Mouse (Mus musculus): ENCODE results near the gene Sfpq. TPM values are rescaled to one million over a fixed set of nuclear protein-coding genes. Genes with fewer than 3 reads are reported as not detected.

Gene Sfpq
- polyA plus RNA-seq, 1 experiment: 51.4 TPM

- no peak for TF ChIP-seq CTCF (IDR thresholded peaks at IDR 0.05; ENCODE audit: extremely low read depth, insufficient read depth, insufficient read length, insufficient replicate concordance)
- no peak for TF ChIP-seq POLR2A (IDR thresholded peaks at IDR 0.05; ENCODE audit: low read depth, low read length)
- WGBS: 40% methylated on average over 4 of the region's 4 CpGs
- no peaks in the 10 kb centered on the region for H3K27me3 ChIP-seq (ENCODE audit: control insufficient read depth, insufficient read depth, low read length)
- no peak overlapping the region for H3K4me3 ChIP-seq (ENCODE audit: extremely low read depth, insufficient read depth, insufficient read length)
- H3K36me3 ChIP-seq (ENCODE audit: control insufficient read depth, insufficient read depth, low read length): peaks cover 62% of the 10 kb centered on the region
- peak in 1 of 2 experiments; percentile 25 for DNase-seq (ENCODE audit: low read depth in 1 of 2, low spot score in 2 of 2)
- H3K27ac ChIP-seq (ENCODE audit: insufficient read depth, low read length): no peak overlapping the region; the same call in 1 of the 2 replicates
- H3K4me1 ChIP-seq (ENCODE audit: control insufficient read depth, insufficient read depth, insufficient read length): peaks cover 8% of the 10 kb centered on the region
Measured at GRCm38 (mm10) chr4:127027228-127028190, 6.4 kb downstream of the Sfpq start.

GRCm38 (mm10) chr4:127037158-127037557, 16.0 kb downstream of the Sfpq start:
- no peak for DNase-seq (ENCODE audit: low read depth in 1 of 2, low spot score in 2 of 2)
- H3K27me3 ChIP-seq (ENCODE audit: control insufficient read depth, insufficient read depth, low read length): no peaks in the 10 kb centered on the region
- peaks cover 39% of the 10 kb centered on the region for H3K36me3 ChIP-seq (ENCODE audit: control insufficient read depth, insufficient read depth, low read length)
- TF ChIP-seq CTCF (IDR thresholded peaks at IDR 0.05; ENCODE audit: extremely low read depth, insufficient read depth, insufficient read length, insufficient replicate concordance): no peak
- no peak for TF ChIP-seq POLR2A (IDR thresholded peaks at IDR 0.05; ENCODE audit: low read depth, low read length)
- H3K27ac ChIP-seq (ENCODE audit: insufficient read depth, low read length): no peak overlapping the region
- H3K4me1 ChIP-seq (ENCODE audit: control insufficient read depth, insufficient read depth, insufficient read length): no peaks in the 10 kb centered on the region
- WGBS: 77% methylated on average over 3 of the region's 3 CpGs
- H3K4me3 ChIP-seq (ENCODE audit: extremely low read depth, insufficient read depth, insufficient read length): no peak overlapping the region

- H3K27me3 ChIP-seq (ENCODE audit: control insufficient read depth, insufficient read depth, low read length): no peaks in the 10 kb centered on the region
- 85% methylated on average over 8 of the region's 8 CpGs for WGBS
- no peak for DNase-seq (ENCODE audit: low read depth in 1 of 2, low spot score in 2 of 2)
- H3K36me3 ChIP-seq (ENCODE audit: control insufficient read depth, insufficient read depth, low read length): peaks cover 35% of the 10 kb centered on the region
- H3K27ac ChIP-seq (ENCODE audit: insufficient read depth, low read length): no peak overlapping the region
- H3K4me1 ChIP-seq (ENCODE audit: control insufficient read depth, insufficient read depth, insufficient read length): no peaks in the 10 kb centered on the region
- TF ChIP-seq CTCF (IDR thresholded peaks at IDR 0.05; ENCODE audit: extremely low read depth, insufficient read depth, insufficient read length, insufficient replicate concordance): no peak
- TF ChIP-seq POLR2A (IDR thresholded peaks at IDR 0.05; ENCODE audit: low read depth, low read length): no peak
- no peak overlapping the region for H3K4me3 ChIP-seq (ENCODE audit: extremely low read depth, insufficient read depth, insufficient read length)
Measured at GRCm38 (mm10) chr4:127037908-127038827, 17.0 kb downstream of the Sfpq start.

GRCm38 (mm10) chr4:127038828-127039349, 17.8 kb downstream of the Sfpq start:
- Histone ChIP-seq H3K4me3 (ENCODE audit: extremely low read depth, insufficient read depth, insufficient read length) (no peak overlapping the region), H3K27me3 (ENCODE audit: control insufficient read depth, insufficient read depth, low read length) (no peaks in the 10 kb centered on the region), H3K36me3 (ENCODE audit: control insufficient read depth, insufficient read depth, low read length) (peaks cover 29% of the 10 kb centered on the region), H3K27ac (ENCODE audit: insufficient read depth, low read length) (no peak overlapping the region), H3K4me1 (ENCODE audit: control insufficient read depth, insufficient read depth, insufficient read length) (no peaks in the 10 kb centered on the region)
- no peak for DNase-seq (ENCODE audit: low read depth in 1 of 2, low spot score in 2 of 2)
- TF ChIP-seq POLR2A (IDR thresholded peaks at IDR 0.05; ENCODE audit: low read depth, low read length) (no peak), CTCF (IDR thresholded peaks at IDR 0.05; ENCODE audit: extremely low read depth, insufficient read depth, insufficient read length, insufficient replicate concordance) (no peak)
- WGBS: 91% methylated on average over 3 of the region's 3 CpGs

GRCm38 (mm10) chr4:127039871-127040483, 18.9 kb downstream of the Sfpq start:
- Histone ChIP-seq H3K27me3 (ENCODE audit: control insufficient read depth, insufficient read depth, low read length) (no peaks in the 10 kb centered on the region), H3K4me1 (ENCODE audit: control insufficient read depth, insufficient read depth, insufficient read length) (no peaks in the 10 kb centered on the region), H3K36me3 (ENCODE audit: control insufficient read depth, insufficient read depth, low read length) (peaks cover 24% of the 10 kb centered on the region), H3K4me3 (ENCODE audit: extremely low read depth, insufficient read depth, insufficient read length) (no peak overlapping the region), H3K27ac (ENCODE audit: insufficient read depth, low read length) (no peak overlapping the region)
- WGBS: 87% methylated on average over 3 of the region's 3 CpGs
- no peak for TF ChIP-seq POLR2A (IDR thresholded peaks at IDR 0.05; ENCODE audit: low read depth, low read length)
- no peak for TF ChIP-seq CTCF (IDR thresholded peaks at IDR 0.05; ENCODE audit: extremely low read depth, insufficient read depth, insufficient read length, insufficient replicate concordance)
- no peak for DNase-seq (ENCODE audit: low read depth in 1 of 2, low spot score in 2 of 2)

- no peak overlapping the region for H3K27ac ChIP-seq (ENCODE audit: insufficient read depth, low read length)
- peaks cover 13% of the 10 kb centered on the region for H3K36me3 ChIP-seq (ENCODE audit: control insufficient read depth, insufficient read depth, low read length)
- H3K4me3 ChIP-seq (ENCODE audit: extremely low read depth, insufficient read depth, insufficient read length): no peak overlapping the region
- no peak for DNase-seq (ENCODE audit: low read depth in 1 of 2, low spot score in 2 of 2)
- no peaks in the 10 kb centered on the region for H3K4me1 ChIP-seq (ENCODE audit: control insufficient read depth, insufficient read depth, insufficient read length)
- WGBS: 76% methylated on average over 4 of the region's 4 CpGs
- no peaks in the 10 kb centered on the region for H3K27me3 ChIP-seq (ENCODE audit: control insufficient read depth, insufficient read depth, low read length)
- TF ChIP-seq CTCF (IDR thresholded peaks at IDR 0.05; ENCODE audit: extremely low read depth, insufficient read depth, insufficient read length, insufficient replicate concordance) (no peak), POLR2A (IDR thresholded peaks at IDR 0.05; ENCODE audit: low read depth, low read length) (no peak)
Measured at GRCm38 (mm10) chr4:127043540-127043939, 22.4 kb downstream of the Sfpq start.
